Mouse (Mus musculus) liver, embryonic 16.5 days (tissue): ENCODE data around the gene Dntt. TPM values are rescaled to one million over a fixed set of nuclear protein-coding genes. Genes with fewer than 3 reads are reported as not detected.

ENCODE experiments used
- ATAC-seq: fragments of 200-750 bp; cut with Nextera tagmentation; 2 replicates; pipeline ENCODE4 v1.8.0; 2017; ENCODE audit warnings: low read depth, mild to moderate bottlenecking, moderate number of reproducible peaks, moderate library complexity
- H3K27ac ChIP-seq: fragments of 300-500 bp; sonication (generic); 2 replicates; pipeline ENCODE4 v1.5.1; 2014; ENCODE audit warnings: mild to moderate bottlenecking, low read length
- H3K27me3 ChIP-seq: fragments of 300-500 bp; sonication (generic); 2 replicates; pipeline ENCODE4 v1.6.1; 2014; ENCODE audit warnings: low read depth, low read length, mixed read lengths; ENCODE audit not compliant: control insufficient read depth, insufficient read depth
- H3K36me3 ChIP-seq: fragments of 300-500 bp; sonication (generic); 2 replicates; pipeline ENCODE4 v1.6.1; 2014; ENCODE audit warnings: mild to moderate bottlenecking; ENCODE audit not compliant: control insufficient read depth, insufficient read depth
- H3K4me1 ChIP-seq: fragments of 300-500 bp; sonication (generic); 2 replicates; pipeline ENCODE4 v1.6.1; 2014; ENCODE audit warnings: low read depth, low read length, mixed read lengths; ENCODE audit not compliant: control insufficient read depth
- H3K4me2 ChIP-seq: fragments of 300-500 bp; sonication (generic); 2 replicates; pipeline ENCODE4 v1.6.1; 2014; ENCODE audit warnings: low read depth, low read length, mixed read lengths
- H3K4me3 ChIP-seq: fragments of 300-500 bp; sonication (generic); 2 replicates; pipeline ENCODE4 v1.5.1; 2014; ENCODE audit warnings: low read depth, mild to moderate bottlenecking, low read length
- H3K9ac ChIP-seq: fragments of 300-500 bp; sonication (generic); 2 replicates; pipeline ENCODE4 v1.6.1; 2014; ENCODE audit warnings: low read depth, low read length
- H3K9me3 ChIP-seq: fragments of 300-500 bp; sonication (generic); replicated peaks from 2 replicates; pipeline ENCODE4 v1.6.1; 2016; ENCODE audit warnings: low read length; ENCODE audit not compliant: control insufficient read depth
- WGBS: fragments of 180-500 bp; shearing (Covaris S2); extraction: QIAGEN DNeasy Blood & Tissue Kit; methylation state at CpG from one replicate; pipeline ENCODE4 v1.1.7; 2014; ENCODE audit not compliant: insufficient replicate concordance; 5-methylcytosine and 5-hydroxymethylcytosine counted together
- polyA plus RNA-seq: library from polyadenylated mRNA; unstranded; fragments of >200 nt; fragmentation: Nextera tagmentation; extraction: Ambion mirVana; gene quantifications from 2 replicates; pipeline ENCODE4 v1.2.1, GENCODE M21; 2015

Dntt gene
- polyA plus RNA-seq, 1 experiment from 2014 or later: not detected

DNA sequence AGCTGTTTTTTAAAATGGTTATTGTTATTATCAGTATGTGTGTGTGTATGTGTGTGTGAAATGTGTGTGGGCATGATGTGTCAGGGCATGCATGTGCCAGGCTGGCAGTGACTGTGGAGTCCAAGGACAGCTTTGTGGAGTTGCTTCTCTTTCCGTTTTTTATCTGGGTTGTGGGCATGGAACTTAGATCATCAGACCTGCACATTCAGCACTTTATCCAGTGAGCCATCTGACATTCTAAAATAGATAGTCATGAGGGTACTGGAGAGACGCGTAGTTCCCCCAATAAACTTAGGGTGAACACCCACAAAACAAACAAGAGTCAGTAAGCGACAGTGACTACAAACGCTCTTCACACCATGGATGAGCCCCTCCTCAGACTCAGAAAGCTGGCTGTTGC is 35.7 kb upstream of the Dntt start:
- Histone ChIP-seq H3K4me1 (peaks cover 1% of the 10 kb centered on the region), H3K27ac (no peak overlapping the region), H3K36me3 (no peaks in the 10 kb centered on the region), H3K9ac (no peak overlapping the region), H3K9me3 (no peaks in the 10 kb centered on the region), H3K27me3 (no peaks in the 10 kb centered on the region), H3K4me3 (no peak overlapping the region), H3K4me2 (no peak overlapping the region)
- ATAC-seq: no peak
- 50% methylated on average over 5 of the region's 5 CpGs for WGBS

- no peak within 1 kb of the TSS for H3K9ac ChIP-seq
- no peaks in the 10 kb centered on the region for H3K9me3 ChIP-seq
- WGBS: 27% methylated on average over 8 of the region's 8 CpGs
- no peak within 1 kb of the TSS; the same call in 1 of the 2 replicates for H3K27ac ChIP-seq
- no peaks in the 10 kb centered on the region for H3K36me3 ChIP-seq
- H3K27me3 ChIP-seq: no peaks in the 10 kb centered on the region
- peaks cover 9% of the 10 kb centered on the region for H3K4me1 ChIP-seq
- no peak within 1 kb of the TSS for H3K4me3 ChIP-seq
- ATAC-seq: peak; percentile 39; the same call in 1 of the 2 replicates
- no peak within 1 kb of the TSS for H3K4me2 ChIP-seq
Observed at GRCm38 (mm10) chr19:40994057-40994585, 35.0 kb upstream of the Dntt start, which contains the start of gene Blnk. Gene Blnk (minus strand): TSS chr19:40994535.

DNA sequence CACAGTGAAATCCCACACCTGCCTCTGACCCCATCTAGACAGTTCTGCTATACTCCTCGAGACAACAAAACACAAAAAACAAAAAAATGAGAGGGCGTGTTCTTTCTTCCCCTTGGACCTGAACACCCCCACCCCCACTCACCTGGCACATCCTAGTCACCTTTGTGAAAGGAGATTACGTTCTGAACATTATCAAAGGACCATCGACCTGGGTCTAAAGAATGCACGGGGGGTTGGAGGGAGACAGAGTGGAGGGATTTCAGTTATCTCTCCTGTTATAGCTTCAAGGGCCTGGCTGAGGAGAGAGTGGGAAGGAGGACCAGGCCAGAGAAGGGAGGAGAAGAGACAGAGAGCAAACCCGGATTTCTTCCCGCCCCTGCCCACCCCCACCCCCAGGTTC is 34.2 kb upstream of the Dntt start:
- Histone ChIP-seq H3K9ac (no peak overlapping the region), H3K36me3 (no peaks in the 10 kb centered on the region), H3K9me3 (no peaks in the 10 kb centered on the region), H3K4me1 (peaks cover 17% of the 10 kb centered on the region), H3K27ac (no peak overlapping the region), H3K27me3 (no peaks in the 10 kb centered on the region), H3K4me2 (no peak overlapping the region), H3K4me3 (no peak overlapping the region)
- 40% methylated on average over 7 of the region's 7 CpGs for WGBS
- no peak for ATAC-seq

GRCm38 (mm10) chr19:40995449-40996401 is 33.4 kb upstream of the Dntt start:
- 31% methylated on average over 21 of the region's 21 CpGs for WGBS
- H3K36me3 ChIP-seq: no peaks in the 10 kb centered on the region
- no peaks in the 10 kb centered on the region for H3K27me3 ChIP-seq
- no peaks in the 10 kb centered on the region for H3K9me3 ChIP-seq
- no peak overlapping the region for H3K4me2 ChIP-seq
- ATAC-seq: no peak
- H3K27ac ChIP-seq: no peak overlapping the region; the same call in 1 of the 2 replicates
- peaks cover 17% of the 10 kb centered on the region for H3K4me1 ChIP-seq
- H3K4me3 ChIP-seq: no peak overlapping the region
- H3K9ac ChIP-seq: no peak overlapping the region

- peaks cover 17% of the 10 kb centered on the region for H3K4me1 ChIP-seq
- H3K9ac ChIP-seq: no peak overlapping the region
- H3K27me3 ChIP-seq: no peaks in the 10 kb centered on the region
- 72% methylated on average over 6 of the region's 6 CpGs for WGBS
- no peaks in the 10 kb centered on the region for H3K36me3 ChIP-seq
- H3K4me2 ChIP-seq: no peak overlapping the region
- no peaks in the 10 kb centered on the region for H3K9me3 ChIP-seq
- H3K27ac ChIP-seq: no peak overlapping the region
- ATAC-seq: no peak
- H3K4me3 ChIP-seq: no peak overlapping the region
Observed at GRCm38 (mm10) chr19:40996722-40997121, 32.4 kb upstream of the Dntt start.

DNA sequence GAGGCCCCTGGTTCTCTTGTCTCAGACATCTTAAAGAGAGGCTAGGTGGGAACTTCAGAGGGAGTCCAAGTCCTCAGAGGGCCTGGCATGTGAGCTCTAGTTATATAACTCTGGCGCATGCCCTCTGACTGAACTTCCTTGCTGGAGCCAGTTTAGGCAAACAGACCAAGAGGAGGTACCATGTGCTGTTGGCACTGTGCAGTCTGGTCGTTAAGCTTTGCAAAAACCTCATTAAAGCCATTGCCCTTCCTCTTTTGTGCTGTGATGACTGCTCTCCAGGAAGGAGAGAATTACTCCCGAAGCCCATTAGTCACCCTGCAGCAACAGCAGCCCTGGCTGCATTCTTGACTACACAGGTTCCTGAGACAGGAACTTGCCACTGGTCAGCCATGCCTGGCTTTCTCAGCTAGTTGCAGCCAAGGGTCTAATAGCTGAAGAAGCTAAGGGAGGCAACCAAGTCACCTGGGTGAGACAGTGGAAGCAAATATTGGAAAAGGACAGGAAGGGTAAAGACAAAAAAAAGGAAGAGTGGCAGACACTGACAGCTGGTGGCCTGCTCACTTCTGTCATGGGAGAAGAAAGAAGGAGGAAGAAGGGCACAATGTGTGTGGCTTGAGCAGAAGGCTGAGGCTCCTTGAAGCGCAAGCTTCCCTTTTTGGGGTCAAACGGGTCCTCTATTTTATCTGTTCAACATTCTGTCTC is 30.5 kb upstream of the Dntt start:
- no peak for ATAC-seq
- Histone ChIP-seq H3K4me2 (no peak overlapping the region), H3K36me3 (no peaks in the 10 kb centered on the region), H3K27me3 (no peaks in the 10 kb centered on the region), H3K4me1 (peaks cover 17% of the 10 kb centered on the region), H3K9me3 (no peaks in the 10 kb centered on the region), H3K9ac (no peak overlapping the region), H3K4me3 (no peak overlapping the region), H3K27ac (peak overlapping the region; percentile 18)
- WGBS: 28% methylated on average over 5 of the region's 5 CpGs

DNA sequence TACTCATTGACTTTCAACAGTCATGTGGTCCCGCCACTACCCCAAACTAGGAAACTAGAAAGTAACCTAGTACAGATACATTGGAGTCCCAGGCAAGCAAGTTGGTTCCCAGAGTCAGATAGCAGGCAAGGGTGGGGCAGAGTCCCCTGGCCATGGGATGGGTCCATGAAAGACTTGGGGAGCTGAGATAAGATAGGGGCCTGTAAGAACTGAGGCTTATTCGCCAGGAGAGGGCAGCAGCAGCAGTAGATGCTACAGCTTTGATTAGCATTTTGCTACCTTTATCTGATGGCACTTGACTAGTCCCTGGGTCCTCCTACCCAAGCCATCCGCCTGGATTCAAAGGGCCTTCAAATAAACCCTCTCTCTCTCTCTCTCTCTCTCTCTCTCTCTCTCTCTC is 29.5 kb upstream of the Dntt start:
- Histone ChIP-seq H3K27me3 (no peaks in the 10 kb centered on the region), H3K36me3 (no peaks in the 10 kb centered on the region), H3K9ac (no peak overlapping the region), H3K9me3 (no peaks in the 10 kb centered on the region), H3K4me2 (0 out of 2 replicates have a peak overlapping the region, but pooled peaks have one; percentile 7), H3K4me3 (no peak overlapping the region), H3K4me1 (peaks cover 17% of the 10 kb centered on the region), H3K27ac (no peak overlapping the region; the same call in 1 of the 2 replicates)
- WGBS: 32% methylated on average over 3 of the region's 3 CpGs
- peak; percentile 94 for ATAC-seq

DNA sequence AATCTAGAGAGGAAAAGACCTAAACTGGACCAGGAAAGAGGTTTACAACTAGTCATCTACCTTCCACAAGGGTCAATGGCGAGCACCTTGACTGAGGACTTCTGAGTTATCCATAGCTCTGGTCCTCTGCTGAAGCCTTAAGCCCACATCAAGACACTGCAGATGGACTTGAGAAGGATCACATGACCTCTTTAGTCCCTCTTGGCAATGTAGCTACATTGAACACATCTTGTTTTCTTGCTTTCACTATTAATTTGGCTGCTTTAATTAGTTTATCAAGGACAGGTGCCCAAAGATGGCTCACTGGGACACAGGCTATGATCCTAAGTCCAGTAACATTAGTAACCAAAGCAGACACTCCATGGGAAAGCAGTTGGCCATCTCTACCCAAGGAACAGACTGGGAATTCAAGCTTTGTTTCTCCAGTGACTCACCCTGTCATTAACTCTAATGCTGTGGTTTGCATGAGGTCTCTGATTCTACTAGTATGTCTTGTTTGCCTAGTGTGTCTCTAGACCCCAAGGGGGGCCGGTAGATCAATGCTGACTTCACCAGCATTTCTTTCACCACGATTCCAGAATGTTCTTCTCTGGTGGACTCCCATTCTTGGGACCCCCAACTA is 25.3 kb upstream of the Dntt start:
- no peak overlapping the region for H3K4me3 ChIP-seq
- H3K4me2 ChIP-seq: no peak overlapping the region
- no peak overlapping the region for H3K27ac ChIP-seq
- H3K4me1 ChIP-seq: peaks cover 11% of the 10 kb centered on the region
- no peaks in the 10 kb centered on the region for H3K27me3 ChIP-seq
- no peaks in the 10 kb centered on the region for H3K9me3 ChIP-seq
- WGBS: 61% methylated on average over 3 of the region's 3 CpGs
- no peak overlapping the region for H3K9ac ChIP-seq
- ATAC-seq: no peak
- H3K36me3 ChIP-seq: no peaks in the 10 kb centered on the region
